Mouse (Mus musculus): Measurements from ENCODE around the gene Prss57.
"Not testable (repeated sequence)": the region's sequence is repeated elsewhere in the genome, so short reads cannot be mapped to it uniquely, and the experiment has no call there.

DNA sequence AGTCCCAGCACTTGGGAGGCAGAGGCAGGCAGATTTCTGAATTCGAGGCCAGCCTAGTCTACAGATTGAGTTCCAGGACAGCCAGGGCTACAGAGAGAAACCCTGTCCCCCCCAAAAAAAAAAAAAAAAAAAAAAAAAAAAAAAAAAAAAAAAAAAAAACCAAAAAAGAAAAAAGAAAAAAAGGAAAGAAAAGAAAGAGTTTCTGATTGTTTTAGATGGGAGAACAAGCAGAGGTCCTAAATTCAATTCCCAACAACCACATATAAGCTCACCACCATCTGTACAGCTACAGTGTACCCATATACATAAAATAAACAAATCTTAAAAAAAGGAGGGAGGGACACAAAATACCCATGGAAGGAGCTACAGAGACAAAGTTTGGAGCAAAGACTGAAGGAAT is 31.1 kb downstream of the Prss57 start:
- not testable (repeated sequence) for TF ChIP-seq TAL1 (conservative IDR thresholded peaks at IDR 0.05; ENCODE audit: low read depth, low read length); CTCF (IDR thresholded peaks at IDR 0.05; ENCODE audit: low read depth, low read length)

Measured in G1E (cell line).